Mouse (Mus musculus) urinary bladder, adult 2 months (tissue): ENCODE data around the gene Mms19. TPM values are rescaled to one million over a fixed set of nuclear protein-coding genes. Genes with fewer than 3 reads are reported as not detected.
A peak's percentile ranks its signal among the peaks of the same experiment; 100 is the strongest.

ENCODE experiments used
- DNase-seq: peaks from one replicate; pipeline ENCODE4 v3.0.0; 2022; ENCODE audit warnings: low spot score
- polyA plus RNA-seq: library from polyadenylated mRNA; depleted of rRNA; stranded (reverse); fragments of >200 nt; gene quantifications from 2 replicates; pipeline ENCODE4 v1.2.3, GENCODE M21; 2012; rRNA removed

Gene Mms19
- polyA plus RNA-seq, 1 experiment: 60.4 TPM

- DNase-seq: no peak
These were observed 80.4 kb downstream of the Mms19 start for GRCm38 (mm10) chr19:41900495-41901090.

DNA sequence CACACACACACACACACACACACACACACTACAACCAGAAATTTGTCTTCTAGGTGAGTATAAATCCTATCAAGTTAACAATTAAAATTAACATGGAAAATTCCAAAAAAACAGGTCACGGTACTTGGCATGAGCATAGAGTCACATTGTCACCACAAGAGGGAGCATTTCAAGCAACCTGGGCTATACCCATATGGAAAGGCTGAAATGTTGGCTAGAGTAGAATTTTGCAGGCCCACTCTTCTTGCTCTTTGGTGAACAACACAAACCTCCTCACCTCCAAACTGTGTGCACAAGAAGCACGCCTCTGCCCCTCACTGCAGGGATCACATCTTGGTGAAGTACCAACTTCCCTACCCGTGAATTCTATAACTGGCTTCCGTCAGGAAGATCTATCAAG lies 82.1 kb downstream of the Mms19 start:
- DNase-seq: no peak

DNA sequence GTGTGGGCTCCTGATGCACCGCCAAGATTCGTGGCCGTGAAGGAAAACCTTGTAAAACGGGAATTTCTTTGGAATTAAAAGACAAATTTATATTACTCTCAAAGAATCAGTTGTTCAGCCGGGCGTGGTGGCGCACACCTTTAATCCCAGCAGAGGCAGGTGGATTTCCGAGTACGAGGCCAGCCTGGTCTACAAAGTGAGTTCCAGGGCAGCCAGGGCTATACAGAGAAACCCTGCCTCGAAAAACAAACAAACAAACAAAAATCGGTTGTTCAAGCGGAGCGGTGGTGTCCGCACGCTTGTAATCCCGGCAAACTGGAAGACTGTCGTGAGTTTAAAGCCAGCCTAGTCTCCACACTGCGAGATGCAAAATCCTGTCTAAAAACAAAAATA lies 84.6 kb downstream of the Mms19 start:
- no peak for DNase-seq

DNA sequence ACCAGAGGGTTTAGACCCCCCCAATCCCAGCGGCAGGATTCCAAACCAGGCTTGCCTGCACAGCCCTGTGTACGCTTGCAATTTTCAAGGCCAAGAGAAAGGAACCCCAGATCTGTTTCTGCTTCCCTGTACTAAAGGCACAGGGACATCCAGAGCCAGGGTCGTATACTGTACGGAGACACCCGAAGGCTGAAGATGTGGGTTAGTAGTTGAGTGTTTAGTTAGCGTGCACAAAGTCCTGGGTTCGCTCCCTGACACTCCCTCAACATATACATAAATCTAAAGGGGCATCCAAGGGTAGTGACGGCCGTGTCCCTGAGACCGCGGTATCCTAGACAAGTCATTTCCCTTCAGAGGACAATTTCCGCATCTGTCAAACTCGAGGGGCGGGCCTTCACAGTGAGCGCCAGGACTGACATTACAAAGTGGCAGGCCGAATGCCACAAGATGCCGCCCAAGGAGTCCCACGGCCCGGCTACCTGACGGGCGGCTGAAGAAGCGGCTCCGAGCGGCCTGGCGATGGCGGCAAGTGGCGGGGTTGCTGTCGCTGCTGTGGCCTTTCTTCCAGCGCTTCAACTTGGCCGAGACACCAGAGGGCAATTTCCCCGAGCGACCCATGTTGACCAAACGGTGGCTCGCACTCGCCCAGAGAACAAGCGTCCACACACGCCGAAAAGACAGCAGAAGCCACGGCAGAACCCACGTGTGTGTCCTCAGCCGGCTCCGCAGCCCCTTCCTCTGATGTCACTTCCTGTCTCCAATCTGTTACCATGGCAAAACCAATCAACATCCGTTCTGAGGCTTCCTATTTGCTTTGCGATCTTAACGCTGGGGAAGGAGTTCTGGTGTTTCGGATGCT lies 85.3 kb downstream of the Mms19 start, which contains the start of gene Rrp12:
Gene Rrp12 (minus strand): TSS at position 714 of the 859 bp plus-strand sequence.
- peak; percentile 46 for DNase-seq

GRCm38 (mm10) chr19:41894959-41895358 lies 86.0 kb downstream of the Mms19 start:
- no peak for DNase-seq

Other genes starting within 250 kb of the Mms19 start
- gene Slit1, start 237.5 kb downstream of the Mms19 start, polyA plus RNA-seq: 0.15 TPM in 2 replicates
- 4.3 and 4.6 TPM in 2 replicates for gene Arhgap19, start 179.1 kb downstream of the Mms19 start, polyA plus RNA-seq
- 0.95 and 1.5 TPM in 2 replicates for gene Frat1, start 151.2 kb downstream of the Mms19 start, polyA plus RNA-seq
- 1.8 and 2.3 TPM in 2 replicates for gene Frat2, start 133.0 kb downstream of the Mms19 start, polyA plus RNA-seq
- 6.1 and 6.4 TPM in 2 replicates for gene Rrp12, start 85.0 kb downstream of the Mms19 start, polyA plus RNA-seq
- gene Pgam1, start 69.2 kb downstream of the Mms19 start, polyA plus RNA-seq: 266 and 271 TPM in 2 replicates
- gene Exosc1, start 47.7 kb downstream of the Mms19 start, polyA plus RNA-seq: 29.5 and 31.0 TPM in 2 replicates
- 41.1 and 66.3 TPM in 2 replicates for gene Zdhhc16, start 47.7 kb downstream of the Mms19 start, polyA plus RNA-seq
- gene Ubtd1, start 606 bp upstream of the Mms19 start, polyA plus RNA-seq: 33.2 and 39.2 TPM in 2 replicates
- gene Ankrd2, start 54.8 kb upstream of the Mms19 start, polyA plus RNA-seq: 0.10 TPM in 1 of 2 replicates, not detected in the other
- gene Hoga1, start 64.5 kb upstream of the Mms19 start, polyA plus RNA-seq: 2.4 and 2.7 TPM in 2 replicates
- gene 4933411K16Rik, start 71.1 kb upstream of the Mms19 start, polyA plus RNA-seq: 0.23 and 0.24 TPM in 2 replicates
- 7.4 and 8.7 TPM in 2 replicates for gene Morn4, start 105.2 kb upstream of the Mms19 start, polyA plus RNA-seq
- gene Pi4k2a, start 109.3 kb upstream of the Mms19 start, polyA plus RNA-seq: 26.0 and 26.4 TPM in 2 replicates
- gene Avpi1, start 147.9 kb upstream of the Mms19 start, polyA plus RNA-seq: 28.6 and 29.1 TPM in 2 replicates
- gene Marveld1, start 166.2 kb upstream of the Mms19 start, polyA plus RNA-seq: 186 and 267 TPM in 2 replicates
- 43.3 and 50.3 TPM in 2 replicates for gene Zfyve27, start 182.8 kb upstream of the Mms19 start, polyA plus RNA-seq
- gene Sfrp5, start 221.1 kb upstream of the Mms19 start, polyA plus RNA-seq: 10.3 and 12.0 TPM in 2 replicates